Mouse (Mus musculus): Measurements from ENCODE around the gene Chd3.
"Not testable (repeated sequence)": the region's sequence is repeated elsewhere in the genome, so short reads cannot be mapped to it uniquely, and the experiment has no call there.

Chd3 gene

DNA sequence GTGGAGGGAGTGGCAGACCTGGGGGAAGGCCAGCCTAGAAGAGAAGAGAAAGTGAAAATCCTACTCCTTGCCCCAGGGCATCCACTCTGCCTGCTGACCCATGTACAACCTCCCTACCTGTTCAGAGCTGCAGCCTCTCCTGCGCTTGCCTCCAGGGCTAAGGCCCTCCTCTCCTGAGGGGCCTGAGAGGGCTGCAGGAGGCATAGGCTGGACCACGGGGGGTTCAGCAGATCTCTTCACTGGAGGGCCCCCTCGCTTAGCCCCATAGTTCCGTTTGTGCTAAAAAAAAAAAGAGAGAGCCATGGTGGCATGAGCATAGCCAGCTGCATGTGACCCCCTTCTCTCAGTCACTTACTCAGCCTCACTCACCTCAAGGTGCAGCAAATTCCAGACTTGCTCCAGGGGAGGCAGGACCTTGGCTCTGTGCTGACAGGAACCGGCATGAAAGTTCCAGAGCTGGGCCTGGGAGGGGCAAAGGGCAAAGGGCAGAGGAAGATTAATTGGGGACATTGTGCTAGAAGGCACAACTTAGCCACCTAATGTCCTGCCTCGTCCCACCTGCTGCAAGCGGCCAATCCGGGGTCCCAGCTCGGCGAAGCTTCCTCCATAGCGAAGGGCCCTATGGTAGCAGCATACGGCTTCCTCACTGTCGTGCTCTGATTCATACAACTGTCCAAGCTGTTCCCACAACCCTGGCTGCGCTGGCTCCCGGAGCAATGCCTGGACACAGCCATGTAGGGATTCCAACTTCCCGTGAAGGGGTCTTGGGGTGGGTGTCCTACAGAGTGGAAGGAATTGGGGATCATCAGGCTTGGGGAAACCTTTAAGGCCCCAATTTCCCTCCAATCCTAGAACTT lies 37.9 kb upstream of the Chd3 start:
- no peak for DNase-seq (ENCODE audit: low spot score in 2 of 2)

DNA sequence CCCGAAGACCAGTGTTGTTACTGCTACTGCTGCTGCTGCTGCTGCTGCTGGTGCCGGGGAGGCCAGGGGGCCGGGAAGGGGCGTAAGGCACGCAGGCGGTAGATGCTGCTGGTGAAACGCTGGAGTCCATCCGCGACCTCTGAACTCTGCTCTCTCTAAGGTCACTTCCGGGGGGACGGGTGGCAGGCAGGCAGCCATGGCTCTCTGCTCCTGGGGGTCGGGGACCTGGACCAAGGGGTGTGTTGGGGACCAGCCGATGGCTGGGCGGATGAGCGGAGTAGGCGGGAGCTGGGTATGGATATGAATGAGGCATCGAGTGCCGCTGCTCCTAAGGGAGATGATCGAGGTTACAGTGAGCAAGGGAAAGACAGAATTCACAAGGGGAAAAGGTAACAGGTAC lies 37.1 kb upstream of the Chd3 start:
- DNase-seq (ENCODE audit: low spot score in 2 of 2): no peak

DNA sequence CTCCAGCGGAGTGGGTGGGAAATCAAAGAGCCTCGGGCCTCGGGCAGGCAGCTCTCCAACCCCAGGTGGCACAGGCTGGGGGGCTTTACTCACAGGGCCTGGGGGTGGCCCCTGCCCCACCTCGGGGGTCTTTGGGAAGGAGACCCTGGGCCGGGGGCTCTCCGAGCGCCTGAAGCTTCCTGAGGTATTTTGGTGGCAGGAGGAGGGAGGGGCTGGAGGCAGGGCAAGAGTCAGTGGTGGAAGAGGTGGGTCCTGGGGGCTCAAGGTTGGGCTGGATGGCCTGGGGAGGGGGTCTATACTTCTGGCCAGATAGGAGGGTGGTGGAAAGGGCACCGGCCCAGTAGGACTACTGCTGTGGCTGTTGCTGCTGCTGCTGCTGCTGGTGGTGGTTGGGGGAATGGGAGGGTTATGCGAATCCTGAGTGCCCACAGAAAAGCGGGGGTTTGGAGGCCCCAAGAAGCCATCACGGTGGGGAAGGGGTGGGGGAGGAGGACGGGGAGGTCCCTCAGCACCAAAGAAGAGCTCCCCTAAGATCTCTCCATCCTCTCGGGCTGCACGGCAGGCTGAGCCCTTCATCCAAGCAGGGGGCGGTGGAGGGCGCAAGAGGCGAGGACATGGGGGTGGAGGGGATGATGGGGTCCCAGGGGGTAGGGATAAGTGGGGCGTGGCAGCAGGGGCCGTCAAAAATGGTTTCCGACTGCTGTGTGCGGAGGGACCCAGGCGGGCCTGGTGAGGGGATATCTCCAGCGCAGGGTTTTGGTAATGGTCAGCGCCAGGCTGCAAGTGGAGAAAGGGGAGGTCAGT lies 36.4 kb upstream of the Chd3 start:
- no peak for DNase-seq (ENCODE audit: low spot score in 2 of 2)

DNA sequence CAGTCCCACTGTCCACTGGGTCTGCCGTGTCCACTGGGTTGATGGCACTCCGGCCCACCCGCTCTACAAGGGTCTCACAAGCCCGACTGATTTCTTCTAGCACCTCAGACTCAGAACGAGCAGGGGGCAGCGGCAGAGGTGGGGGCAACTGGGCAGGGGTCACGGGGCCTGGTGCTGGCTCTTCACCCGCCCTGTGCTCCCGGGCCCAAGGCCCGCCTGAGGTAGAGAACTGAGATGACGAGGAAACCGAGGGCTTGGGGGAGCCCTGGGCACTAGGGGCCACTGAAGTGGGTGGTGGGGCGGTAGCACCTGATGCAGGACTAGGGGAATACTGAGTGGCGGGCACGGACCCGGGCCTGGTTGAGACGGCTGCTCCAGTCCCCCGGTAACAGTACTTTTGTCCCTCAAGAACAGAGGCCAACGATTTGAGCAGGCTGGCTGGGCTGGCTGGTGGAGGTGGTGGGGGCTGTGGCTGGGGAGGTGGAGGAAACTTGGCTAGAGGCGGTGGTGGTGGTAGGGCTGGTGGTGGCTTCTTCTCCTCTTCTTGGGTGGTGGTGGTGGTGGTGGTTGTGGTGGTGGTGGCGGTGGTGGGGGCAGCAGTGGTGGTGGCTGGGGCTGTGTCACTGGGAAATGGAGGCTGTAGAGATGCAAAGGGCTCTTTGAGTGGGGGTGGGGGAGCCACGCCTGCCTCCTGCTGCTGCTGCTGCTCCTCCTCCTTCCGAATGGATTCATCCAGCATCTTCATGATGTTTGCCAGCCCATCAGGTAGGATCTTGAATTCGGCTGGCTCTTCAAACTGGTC lies 35.6 kb upstream of the Chd3 start:
- DNase-seq (ENCODE audit: low spot score in 2 of 2): no peak

DNA sequence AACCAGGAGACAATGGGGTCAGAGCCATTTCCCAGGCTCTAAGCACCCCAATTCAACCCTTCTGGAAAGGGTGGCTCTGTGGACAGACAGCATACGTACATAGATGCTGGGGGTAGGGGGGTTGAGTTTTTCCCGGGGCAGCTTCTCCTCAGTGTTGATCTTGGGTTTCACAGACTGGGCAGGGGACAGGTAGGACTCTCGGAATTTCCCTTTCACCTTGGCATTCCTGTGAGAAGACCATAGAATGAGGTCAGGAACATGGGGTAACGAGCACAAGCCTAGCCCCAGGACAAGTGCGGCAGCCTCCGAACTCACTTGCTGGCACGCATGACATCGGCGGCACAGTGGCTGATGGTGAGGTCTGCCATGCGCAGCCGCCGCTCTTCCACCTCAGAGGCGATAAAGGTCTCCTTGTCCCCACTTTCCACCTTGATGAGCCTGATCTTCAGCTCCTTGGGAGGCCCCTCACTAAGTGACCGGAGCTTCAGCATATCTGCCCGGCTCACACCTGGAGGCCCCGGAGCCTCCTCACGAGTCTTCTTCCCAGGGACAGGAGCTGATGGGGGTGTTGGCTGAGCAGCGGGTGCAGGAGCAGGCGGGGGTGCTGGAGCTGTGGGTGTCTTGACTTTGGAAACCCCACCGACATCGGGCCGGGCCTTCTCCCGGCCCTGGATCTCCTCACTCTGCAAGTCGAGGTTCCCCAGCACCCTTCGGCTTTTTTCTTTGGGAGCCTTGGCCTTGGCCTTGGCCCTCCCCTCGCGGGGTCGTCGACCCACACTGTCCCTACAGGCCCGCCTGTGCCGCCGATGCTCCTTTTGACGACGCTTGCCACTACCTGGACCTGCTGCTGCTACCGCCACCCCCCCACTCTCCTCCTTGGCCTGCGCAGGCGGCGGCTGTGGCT lies 34.7 kb upstream of the Chd3 start:
- DNase-seq (ENCODE audit: low spot score in 2 of 2): no peak

DNA sequence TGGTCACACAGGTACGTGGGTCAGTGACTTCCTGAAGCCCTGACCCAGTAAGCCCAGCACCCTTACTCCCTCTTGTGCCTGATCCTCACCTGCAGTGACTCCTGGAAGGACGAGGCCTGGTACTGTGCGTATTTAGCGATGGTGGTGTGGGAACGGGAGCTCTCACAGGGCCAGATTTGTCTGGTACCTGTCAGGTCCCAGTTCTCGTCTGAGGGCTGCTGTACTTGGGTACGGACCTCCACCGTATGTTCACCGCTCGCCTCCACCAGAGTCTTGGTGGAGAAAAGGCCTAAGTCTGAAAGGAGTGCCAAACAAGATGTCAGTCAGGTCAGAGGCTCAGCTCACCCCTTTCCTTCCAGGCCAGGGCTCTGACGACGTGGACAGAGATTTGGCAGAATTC lies 32.8 kb upstream of the Chd3 start:
- DNase-seq (ENCODE audit: low spot score in 2 of 2): no peak

DNA sequence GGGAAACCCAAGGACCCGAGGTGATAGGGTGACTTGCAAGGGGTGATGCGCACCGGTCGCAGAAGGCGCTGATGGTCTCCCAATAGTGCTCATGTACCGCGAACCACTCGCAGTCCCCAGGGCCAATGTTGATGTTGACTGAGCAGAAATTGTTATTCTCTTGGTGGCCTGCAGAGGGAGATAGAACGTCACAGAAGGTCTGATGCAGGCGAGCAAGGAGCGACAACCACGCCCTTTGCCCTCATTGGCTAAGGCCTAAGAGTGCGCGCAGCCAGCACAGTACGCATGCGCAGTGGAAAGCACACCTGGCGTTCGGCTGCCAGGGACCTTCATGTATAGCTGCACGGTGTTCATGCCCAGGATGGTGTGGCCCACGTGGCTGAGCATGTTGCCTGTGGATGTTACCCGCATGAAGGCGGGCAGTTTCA lies 32.0 kb upstream of the Chd3 start:
- peak; percentile 63 to 84 for DNase-seq (ENCODE audit: low spot score in 2 of 2)

DNA sequence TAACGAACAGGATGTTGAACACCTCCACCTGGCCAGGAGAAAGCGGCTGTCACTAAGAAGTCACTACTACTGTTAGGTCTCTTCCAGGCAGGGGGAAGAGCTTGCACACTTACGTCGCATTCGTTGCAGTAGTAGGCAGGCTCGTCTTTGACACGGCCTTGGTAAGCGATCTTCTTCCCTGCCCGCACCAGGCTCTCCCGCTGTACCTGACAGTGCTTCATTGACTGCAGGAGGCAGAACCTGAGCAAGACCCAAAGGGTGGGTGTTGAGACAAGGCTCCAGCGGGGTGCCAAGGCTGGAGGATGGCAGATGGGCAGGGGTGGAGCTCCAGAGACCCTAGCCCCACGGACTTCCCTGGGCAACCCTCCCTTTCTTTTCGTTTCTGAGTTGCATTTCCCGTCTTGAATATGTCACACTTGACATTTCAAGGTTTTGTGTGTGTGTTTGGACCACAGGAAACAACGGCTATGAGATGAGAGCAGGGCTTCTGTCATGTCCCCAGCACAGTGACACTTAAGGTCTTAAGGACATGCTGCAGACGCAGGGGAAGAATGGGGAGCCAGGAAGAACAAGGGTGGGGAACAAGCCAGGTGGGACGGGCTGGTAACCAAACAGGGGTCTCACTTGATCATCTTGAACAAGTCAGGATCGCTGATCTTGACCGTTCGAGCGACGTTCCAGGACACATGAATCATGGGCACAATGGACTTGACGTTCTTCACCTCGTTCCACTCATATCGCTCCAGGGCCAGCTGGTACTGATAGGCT lies 31.1 kb upstream of the Chd3 start:
- DNase-seq (ENCODE audit: low spot score in 2 of 2): no peak

DNA sequence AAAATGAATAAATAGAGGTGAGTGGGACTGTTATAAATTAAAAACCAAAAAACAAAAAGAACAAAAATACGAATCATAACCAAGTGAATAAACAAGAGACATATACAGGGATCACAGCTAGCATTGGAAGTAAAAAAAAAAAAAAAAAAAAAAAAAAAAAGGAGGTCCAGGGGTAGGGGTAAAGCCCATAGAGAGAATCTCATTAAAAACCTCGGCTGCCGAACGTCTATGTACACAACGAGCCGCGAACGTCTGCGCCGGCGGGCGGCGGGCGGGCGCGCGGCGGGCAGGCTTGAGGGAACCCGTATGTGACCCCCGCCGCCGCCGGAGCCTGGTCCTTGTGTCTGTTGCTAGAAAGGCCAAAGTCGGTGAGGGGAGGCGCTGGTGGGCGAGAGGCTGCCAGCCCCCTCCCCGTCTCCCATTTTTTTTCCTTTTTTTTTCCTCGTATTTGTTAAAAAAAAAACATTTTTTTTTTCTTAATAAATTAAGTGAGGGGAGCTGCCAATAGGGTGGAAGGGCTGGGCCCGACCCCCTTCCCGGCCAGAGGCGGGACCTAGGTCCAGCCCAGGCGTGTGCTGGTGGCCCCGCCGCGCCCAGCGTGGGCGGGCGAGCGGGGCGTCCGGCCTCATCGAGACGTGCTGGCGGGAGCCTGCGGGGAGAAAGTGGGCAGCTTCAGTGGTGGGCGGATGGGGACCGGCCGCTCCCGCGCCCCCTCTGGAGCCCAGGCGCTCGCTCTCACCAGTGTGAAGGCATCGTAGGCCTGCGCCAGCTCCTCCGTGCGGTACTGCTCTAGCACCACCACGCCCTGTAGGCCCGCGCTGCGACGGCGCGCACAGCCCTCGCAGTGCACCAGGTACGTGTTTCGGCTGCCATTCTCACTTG lies 30.2 kb upstream of the Chd3 start:
- peak in 1 of 2 experiments; percentile 26 for DNase-seq (ENCODE audit: low spot score in 2 of 2)

DNA sequence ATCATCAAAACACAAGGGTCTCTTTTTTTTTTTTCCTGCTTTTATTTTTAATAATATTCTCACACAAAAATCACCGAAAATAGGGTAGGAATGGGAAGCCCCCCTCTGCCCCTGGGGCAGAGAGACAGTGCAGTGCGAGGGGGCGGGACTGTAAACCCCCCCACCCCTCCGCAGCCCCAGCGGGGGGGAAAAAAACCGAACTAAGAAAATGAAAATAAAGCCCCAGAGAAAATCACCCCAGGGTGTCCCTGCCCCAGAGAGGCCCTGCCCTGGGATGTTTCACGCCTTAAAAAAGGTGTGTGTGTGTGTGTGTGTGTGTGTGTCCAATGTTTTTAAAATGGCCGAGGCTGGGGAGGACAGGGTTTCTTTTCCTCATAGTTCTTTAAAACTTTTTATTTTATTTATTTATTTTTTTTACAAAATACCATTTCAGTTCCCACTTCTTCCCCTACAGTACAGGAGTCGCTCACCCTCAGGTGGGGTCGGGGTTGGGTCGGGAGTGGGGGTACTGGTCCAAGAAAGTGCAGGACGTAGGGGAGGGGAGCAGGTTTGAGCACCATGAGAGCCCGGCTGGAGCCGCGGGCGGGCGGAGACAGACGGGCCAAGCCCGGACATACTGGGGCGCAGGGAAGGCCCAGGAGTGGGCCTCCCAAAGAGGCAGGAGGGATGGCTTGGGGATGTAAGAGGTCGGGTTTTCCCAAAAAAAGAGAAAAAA lies 29.4 kb upstream of the Chd3 start:
- no peak for DNase-seq (ENCODE audit: low spot score in 2 of 2)

DNA sequence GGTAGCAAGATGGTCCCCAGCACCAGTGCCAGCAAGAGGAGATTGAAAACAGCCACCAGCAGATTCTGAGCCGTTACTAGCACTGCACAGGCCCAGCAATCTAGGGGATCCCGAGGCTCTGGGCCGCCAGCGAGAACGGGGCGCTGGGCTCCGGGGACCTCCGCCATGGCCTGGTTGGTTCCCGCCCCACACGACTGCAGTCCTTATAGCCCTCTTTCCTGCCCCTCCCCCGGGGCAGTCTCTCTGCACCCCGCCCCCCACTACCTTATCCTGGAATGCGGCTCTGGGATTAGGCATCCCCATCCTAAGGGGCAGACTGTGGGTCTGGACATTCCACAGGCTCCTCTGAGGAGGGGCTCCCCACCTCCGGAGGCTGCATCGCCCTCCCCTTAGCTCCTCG lies 28.9 kb upstream of the Chd3 start, which contains the start of gene Tmem88:
Tmem88 (minus strand) TSS at position 176 of the 400 bp plus-strand sequence.
- DNase-seq (ENCODE audit: low spot score in 2 of 2): peak in 1 of 2 experiments; percentile 22

DNA sequence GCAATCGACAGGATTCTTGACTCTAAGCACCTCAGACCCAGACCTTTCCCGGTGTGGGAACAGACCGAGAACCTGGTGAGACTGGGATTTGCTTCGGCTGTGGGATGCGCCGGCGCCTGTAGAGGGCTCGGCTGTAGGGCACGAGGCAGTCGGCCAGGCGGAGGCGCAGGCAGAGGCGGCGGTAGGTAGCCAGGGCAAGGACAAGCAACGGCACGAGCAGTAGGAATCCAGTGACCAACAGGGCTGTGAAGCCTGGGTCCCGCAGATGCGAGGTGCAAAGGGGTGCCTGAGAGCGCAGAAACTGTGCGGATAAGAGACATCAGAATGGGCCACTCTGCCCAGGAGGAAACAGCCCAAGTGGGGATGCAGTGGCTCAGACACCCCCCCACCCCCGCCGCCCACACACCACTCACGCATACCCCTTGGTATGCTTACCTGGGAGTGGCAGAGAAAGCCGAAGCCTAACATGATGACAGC lies 28.4 kb upstream of the Chd3 start:
- DNase-seq (ENCODE audit: low spot score in 2 of 2): peak in 1 of 2 experiments; percentile 19

DNA sequence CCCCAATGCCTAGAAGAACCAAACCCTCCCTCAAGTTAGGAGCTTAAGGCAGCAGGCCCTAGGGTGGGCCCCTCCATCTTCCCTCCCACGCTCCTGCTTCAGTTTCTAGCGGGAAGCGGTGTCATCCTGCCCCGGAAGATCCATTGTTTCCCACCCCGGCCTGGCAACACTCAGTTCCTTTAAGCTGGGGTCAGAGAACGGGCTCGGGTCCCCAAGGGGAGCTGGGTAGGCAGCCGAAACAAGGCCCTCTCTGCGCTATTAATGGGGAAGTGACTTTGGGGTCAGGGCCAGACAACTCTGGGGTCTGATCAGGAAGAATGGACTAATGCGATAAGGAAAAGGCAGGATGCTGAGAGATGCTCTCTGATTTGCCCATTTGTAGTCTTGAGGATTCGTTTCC lies 27.6 kb upstream of the Chd3 start:
- DNase-seq (ENCODE audit: low spot score in 2 of 2): no peak

DNA sequence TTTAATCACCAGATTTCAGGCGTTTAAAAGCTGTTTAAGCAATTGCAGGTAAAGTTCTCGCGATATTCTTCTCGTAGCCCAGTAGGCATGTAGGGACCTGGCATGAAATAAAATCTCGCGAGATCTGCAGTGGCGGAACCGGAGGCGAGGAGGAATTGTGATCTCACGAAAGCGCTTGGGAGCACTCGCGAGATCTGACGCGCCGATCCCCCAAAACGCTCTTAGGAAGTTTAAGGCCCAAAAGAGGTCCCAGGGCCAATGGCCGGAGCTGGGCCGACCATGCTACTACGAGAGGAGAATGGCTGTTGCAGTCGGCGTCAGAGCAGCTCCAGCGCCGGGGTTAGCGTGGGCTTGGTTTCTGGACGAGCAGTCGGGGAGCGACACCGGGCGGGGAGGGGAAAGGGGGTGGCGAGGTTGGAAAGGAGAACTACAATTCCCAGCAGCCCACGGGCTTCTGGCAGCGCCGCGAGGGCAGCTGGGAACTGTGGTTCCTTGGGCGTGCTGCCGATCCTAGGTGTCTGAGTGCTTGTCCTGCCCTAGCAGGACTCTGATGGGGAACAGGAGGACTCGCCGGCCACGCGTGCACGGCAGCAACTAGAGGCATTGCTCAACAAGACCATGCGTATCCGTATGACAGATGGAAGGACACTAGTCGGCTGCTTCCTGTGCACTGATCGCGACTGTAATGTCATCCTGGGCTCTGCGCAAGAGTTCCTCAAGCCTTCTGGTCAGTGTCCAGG lies 26.6 kb upstream of the Chd3 start:
- peak in 1 of 2 experiments; percentile 91 for DNase-seq (ENCODE audit: low spot score in 2 of 2)

DNA sequence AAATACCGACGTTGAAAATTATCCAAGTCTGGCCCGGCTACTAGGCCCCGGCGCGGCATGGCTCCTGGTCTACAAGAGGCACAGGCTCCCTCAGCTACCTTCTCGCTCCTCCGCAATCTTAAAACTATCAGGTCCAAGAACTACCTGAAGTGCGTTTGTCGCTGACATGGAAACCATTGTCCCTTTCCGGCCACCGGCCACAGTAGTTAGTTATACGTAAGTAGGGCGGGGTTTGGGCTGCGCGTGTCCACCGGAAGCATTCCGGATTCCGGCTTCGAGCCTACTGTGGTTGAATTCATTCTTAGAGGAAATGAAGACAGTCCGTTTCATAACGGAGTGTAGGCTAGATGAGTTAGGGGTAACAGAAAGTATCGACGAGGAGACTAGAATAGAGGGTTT lies 26.0 kb upstream of the Chd3 start, which contains the start of the genes Naa38 and Cyb5d1:
Naa38 (plus strand) TSS at position 253 of the 399 bp plus-strand sequence.
Cyb5d1 (minus strand) TSS at position 397 of the 399 bp plus-strand sequence.
- DNase-seq (ENCODE audit: low spot score in 2 of 2): peak; percentile 62 to 81

DNA sequence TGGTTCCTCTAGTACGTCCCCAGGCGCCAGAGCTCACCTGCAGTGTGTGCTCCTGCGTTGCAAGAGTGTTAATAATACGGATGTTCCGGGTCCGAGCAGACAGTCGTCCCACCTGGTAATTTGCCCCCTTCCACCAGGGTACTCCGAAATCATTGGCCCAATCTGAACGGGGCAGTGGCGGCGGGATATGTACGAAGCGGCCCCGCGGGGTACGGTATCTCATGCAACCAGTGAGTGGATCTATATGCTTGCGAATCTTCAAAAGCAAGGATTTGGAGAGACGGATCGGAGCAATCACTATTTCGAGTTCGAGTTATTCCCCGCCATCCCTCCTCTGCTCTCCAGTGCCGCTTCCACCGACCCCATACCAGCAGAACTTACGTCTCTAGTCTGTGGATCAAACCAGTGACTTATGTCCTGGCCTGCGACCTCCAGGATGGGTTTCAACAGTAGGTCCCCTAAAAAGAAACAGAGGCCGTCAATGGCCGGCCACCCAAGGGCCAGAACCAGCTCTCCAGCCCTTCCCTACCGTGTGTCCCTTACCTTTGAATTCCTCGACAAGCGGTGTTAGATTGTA lies 25.5 kb upstream of the Chd3 start:
- DNase-seq (ENCODE audit: low spot score in 2 of 2): not testable (repeated sequence)

Data from cerebellum, postnatal 4 days (tissue).